Mouse (Mus musculus) stomach, embryonic 16.5 days (tissue): Measurements from ENCODE around the gene Fgf22. TPM values are rescaled to one million over a fixed set of nuclear protein-coding genes. Genes with fewer than 3 reads are reported as not detected.
A peak's percentile ranks its signal among the peaks of the same experiment; 100 is the strongest.

Source experiments
- ATAC-seq: fragments of 200-750 bp; cut with Nextera tagmentation; 2 replicates; pipeline ENCODE4 v1.8.0; 2017; ENCODE audit warnings: moderate number of reproducible peaks, moderate TSS enrichment; ENCODE audit not compliant: insufficient read depth, low FRiP score
- H3K27ac ChIP-seq: fragments of 300-500 bp; sonication (generic); 2 replicates; pipeline ENCODE4 v1.5.1; 2014; ENCODE audit warnings: low read length
- H3K27me3 ChIP-seq: fragments of 300-500 bp; sonication (generic); 2 replicates; pipeline ENCODE4 v1.6.1; 2014; ENCODE audit warnings: low read length, control low read depth, mixed read lengths; ENCODE audit not compliant: control insufficient read depth, insufficient read depth
- H3K36me3 ChIP-seq: fragments of 300-500 bp; sonication (generic); 2 replicates; pipeline ENCODE4 v1.6.1; 2014; ENCODE audit warnings: low read length; ENCODE audit not compliant: control insufficient read depth, insufficient read depth
- H3K4me1 ChIP-seq: fragments of 300-500 bp; sonication (generic); 2 replicates; pipeline ENCODE4 v1.6.1; 2014; ENCODE audit warnings: low read length, control low read depth, mixed read lengths; ENCODE audit not compliant: control insufficient read depth, insufficient read depth
- H3K4me2 ChIP-seq: fragments of 300-500 bp; sonication (generic); 2 replicates; pipeline ENCODE4 v1.6.1; 2014; ENCODE audit warnings: low read depth, low read length, mixed read lengths
- H3K4me3 ChIP-seq: fragments of 300-500 bp; sonication (generic); replicated peaks from 2 replicates; pipeline ENCODE4 v1.5.1; 2014; ENCODE audit warnings: mild to moderate bottlenecking, low read length
- H3K9ac ChIP-seq: fragments of 300-500 bp; sonication (generic); 2 replicates; pipeline ENCODE4 v1.6.1; 2014; ENCODE audit warnings: low read length
- H3K9me3 ChIP-seq: fragments of 300-500 bp; sonication (generic); replicated peaks from 2 replicates; pipeline ENCODE4 v1.6.1; 2016; ENCODE audit warnings: low read length, control low read depth; ENCODE audit not compliant: control insufficient read depth
- WGBS: fragments of 180-500 bp; shearing (Covaris S2); extraction: QIAGEN DNeasy Blood & Tissue Kit; methylation state at CpG from one replicate; pipeline ENCODE4 v1.1.7; 2014; 5-methylcytosine and 5-hydroxymethylcytosine counted together
- polyA plus RNA-seq: library from polyadenylated mRNA; unstranded; fragments of >200 nt; fragmentation: Nextera tagmentation; extraction: Ambion mirVana; gene quantifications from 2 replicates; pipeline ENCODE4 v1.2.1, GENCODE M21; 2015

Fgf22 gene
- polyA plus RNA-seq, 1 experiment from 2014 or later: 0.37 TPM

GRCm38 (mm10) chr10:79769329-79769728 lies 14.5 kb downstream of the Fgf22 start:
- Histone ChIP-seq H3K27ac (no peak overlapping the region), H3K27me3 (no peaks in the 10 kb centered on the region), H3K9me3 (no peaks in the 10 kb centered on the region; the same call in 1 of the 2 replicates), H3K9ac (no peak overlapping the region), H3K4me1 (peaks cover 26% of the 10 kb centered on the region), H3K4me3 (no peak overlapping the region), H3K4me2 (no peak overlapping the region), H3K36me3 (no peaks in the 10 kb centered on the region)
- 29% methylated on average over 4 of the region's 4 CpGs for WGBS
- ATAC-seq: no peak

- Histone ChIP-seq H3K4me1 (peaks cover 15% of the 10 kb centered on the region), H3K4me2 (no peak overlapping the region), H3K27ac (no peak overlapping the region), H3K9me3 (peaks cover 2% of the 10 kb centered on the region; the same call in 1 of the 2 replicates), H3K4me3 (no peak overlapping the region), H3K27me3 (no peaks in the 10 kb centered on the region), H3K9ac (no peak overlapping the region), H3K36me3 (no peaks in the 10 kb centered on the region)
- 94% methylated on average over 3 of the region's 3 CpGs for WGBS
- no peak for ATAC-seq
Observed at GRCm38 (mm10) chr10:79772320-79772719, 17.4 kb downstream of the Fgf22 start.

GRCm38 (mm10) chr10:79773208-79773607 lies 18.3 kb downstream of the Fgf22 start:
- Histone ChIP-seq H3K4me2 (no peak overlapping the region), H3K36me3 (no peaks in the 10 kb centered on the region), H3K27me3 (no peaks in the 10 kb centered on the region), H3K9ac (no peak overlapping the region), H3K4me3 (no peak overlapping the region), H3K9me3 (peaks cover 2% of the 10 kb centered on the region; the same call in 1 of the 2 replicates), H3K27ac (no peak overlapping the region), H3K4me1 (peaks cover 19% of the 10 kb centered on the region)
- WGBS: 90% methylated on average over 2 of the region's 2 CpGs
- ATAC-seq: no peak

GRCm38 (mm10) chr10:79774486-79775279 lies 19.8 kb downstream of the Fgf22 start:
- Histone ChIP-seq H3K9me3 (peaks cover 2% of the 10 kb centered on the region; the same call in 1 of the 2 replicates), H3K27ac (no peak overlapping the region), H3K36me3 (no peaks in the 10 kb centered on the region), H3K4me3 (no peak overlapping the region), H3K4me2 (no peak overlapping the region), H3K4me1 (peaks cover 27% of the 10 kb centered on the region), H3K9ac (no peak overlapping the region), H3K27me3 (no peaks in the 10 kb centered on the region)
- no peak for ATAC-seq
- WGBS: 69% methylated on average over 5 of the region's 5 CpGs

- Histone ChIP-seq H3K36me3 (no peaks in the 10 kb centered on the region; the same call in 1 of the 2 replicates), H3K4me3 (peak within 1 kb of the TSS; percentile 56), H3K9me3 (peaks cover 2% of the 10 kb centered on the region; the same call in 1 of the 2 replicates), H3K27me3 (no peaks in the 10 kb centered on the region), H3K27ac (peak within 1 kb of the TSS; percentile 54), H3K4me2 (peak within 1 kb of the TSS; percentile 73), H3K9ac (peak within 1 kb of the TSS; percentile 84), H3K4me1 (peaks cover 36% of the 10 kb centered on the region)
- no peak for ATAC-seq
- 1% methylated on average over 38 of the region's 39 CpGs for WGBS
Observed at GRCm38 (mm10) chr10:79777103-79777531, 22.2 kb downstream of the Fgf22 start, which contains the start of gene Fstl3. TSS of gene Fstl3 (plus strand) at chr10:79777272.

- Histone ChIP-seq H3K27ac (peak overlapping the region; percentile 54), H3K4me2 (peak overlapping the region; percentile 73), H3K9me3 (0 out of 2 replicates have a peak, but pooled peaks cover 2% of the 10 kb centered on the region), H3K36me3 (no peaks in the 10 kb centered on the region; the same call in 1 of the 2 replicates), H3K4me3 (peak overlapping the region; percentile 56), H3K27me3 (no peaks in the 10 kb centered on the region), H3K4me1 (peaks cover 36% of the 10 kb centered on the region), H3K9ac (peak overlapping the region; percentile 84)
- WGBS: 12% methylated on average over 15 of the region's 15 CpGs
- 0 out of 2 replicates have a peak, but pooled peaks have one; percentile 9 for ATAC-seq
Observed at GRCm38 (mm10) chr10:79778006-79778405, 23.1 kb downstream of the Fgf22 start.

- 0 out of 2 replicates have a peak, but pooled peaks cover 2% of the 10 kb centered on the region for H3K9me3 ChIP-seq
- H3K36me3 ChIP-seq: no peaks in the 10 kb centered on the region; the same call in 1 of the 2 replicates
- no peak for ATAC-seq
- peaks cover 36% of the 10 kb centered on the region for H3K4me1 ChIP-seq
- no peak overlapping the region for H3K9ac ChIP-seq
- H3K4me3 ChIP-seq: no peak overlapping the region
- peak overlapping the region; percentile 84; the same call in 1 of the 2 replicates for H3K4me2 ChIP-seq
- H3K27me3 ChIP-seq: no peaks in the 10 kb centered on the region
- H3K27ac ChIP-seq: no peak overlapping the region
- WGBS: 32% methylated on average over 2 of the region's 2 CpGs
Observed at GRCm38 (mm10) chr10:79779193-79779592, 24.3 kb downstream of the Fgf22 start.

- peak overlapping the region; percentile 54 for H3K4me3 ChIP-seq
- H3K9me3 ChIP-seq: no peaks in the 10 kb centered on the region
- H3K4me2 ChIP-seq: peak overlapping the region; percentile 84
- no peaks in the 10 kb centered on the region for H3K27me3 ChIP-seq
- 2% methylated on average over 54 of the region's 55 CpGs for WGBS
- H3K4me1 ChIP-seq: peaks cover 36% of the 10 kb centered on the region
- peak; percentile 91 for ATAC-seq
- peak overlapping the region; percentile 66; the same call in 1 of the 2 replicates for H3K27ac ChIP-seq
- H3K9ac ChIP-seq: peak overlapping the region; percentile 65
- H3K36me3 ChIP-seq: no peaks in the 10 kb centered on the region; the same call in 1 of the 2 replicates
Observed at GRCm38 (mm10) chr10:79779784-79780663, 25.1 kb downstream of the Fgf22 start.
